Mouse (Mus musculus) NIH3T3 (cell line): ENCODE data around the gene Banp.
A peak's percentile ranks its signal among the peaks of the same experiment; 100 is the strongest.

Source experiments
- DNase-seq: peaks from one replicate; pipeline ENCODE4 v3.0.0-alpha.2; 2012; ENCODE audit warnings: low read depth

The Banp gene

GRCm38 (mm10) chr8:121949222-121949800 is at the start of gene Banp:
Gene Banp, plus strand, starts transcription at chr8:121949750.
- DNase-seq, result no peak

- peak; percentile 87 for DNase-seq
Observed at GRCm38 (mm10) chr8:121901498-121902236, 47.9 kb upstream of the Banp start.

DNA sequence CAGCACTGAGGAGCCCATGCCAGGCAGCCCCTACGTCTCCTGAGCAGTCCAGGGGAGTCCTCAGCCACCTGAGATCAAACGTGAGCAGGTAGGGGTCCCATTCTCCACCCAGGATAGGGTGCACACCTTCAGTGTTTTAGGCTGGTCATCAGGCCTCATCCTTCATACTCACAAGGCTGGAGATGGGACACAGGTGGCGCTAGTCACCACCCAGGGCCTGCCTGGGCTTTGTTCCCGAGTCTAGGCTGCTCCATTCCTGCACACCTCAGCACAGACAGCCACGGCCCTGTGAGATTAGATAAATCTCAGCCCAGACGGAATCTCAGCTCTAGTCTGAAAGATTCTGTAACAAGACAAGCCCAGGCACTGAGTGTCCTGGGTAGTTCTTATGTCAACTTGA is 45.6 kb upstream of the Banp start:
- DNase-seq, result no peak

GRCm38 (mm10) chr8:121904999-121905398 is 44.6 kb upstream of the Banp start:
- DNase-seq, result peak; percentile 37

- no peak for DNase-seq
Observed at GRCm38 (mm10) chr8:121905420-121905819, 44.1 kb upstream of the Banp start.

DNA sequence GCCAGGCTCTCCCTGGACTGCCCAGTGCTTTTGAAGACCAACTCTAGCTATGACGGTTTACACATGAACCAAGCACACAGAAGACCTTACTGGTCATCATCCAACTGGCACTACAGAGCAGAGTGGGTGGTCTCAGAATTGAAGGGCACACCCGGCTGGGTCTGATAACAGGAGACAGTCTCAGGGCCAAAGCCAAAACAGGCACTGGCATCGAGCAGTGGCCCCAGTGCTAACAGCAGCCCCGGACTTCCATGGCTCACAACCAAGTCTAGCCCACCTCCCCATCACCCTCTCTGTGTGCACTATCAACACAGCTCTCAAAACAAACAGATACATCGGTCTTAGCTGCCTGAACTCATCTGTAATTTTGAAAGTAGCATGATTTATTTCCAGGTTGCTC is 43.7 kb upstream of the Banp start:
- DNase-seq, result no peak

GRCm38 (mm10) chr8:121906542-121907512 is 42.7 kb upstream of the Banp start:
- DNase-seq, result peak; percentile 72

GRCm38 (mm10) chr8:121907587-121908248 is 41.8 kb upstream of the Banp start, which contains the start of gene Slc7a5:
Gene Slc7a5, minus strand, starts transcription at chr8:121907694.
- DNase-seq, result peak; percentile 98

DNA sequence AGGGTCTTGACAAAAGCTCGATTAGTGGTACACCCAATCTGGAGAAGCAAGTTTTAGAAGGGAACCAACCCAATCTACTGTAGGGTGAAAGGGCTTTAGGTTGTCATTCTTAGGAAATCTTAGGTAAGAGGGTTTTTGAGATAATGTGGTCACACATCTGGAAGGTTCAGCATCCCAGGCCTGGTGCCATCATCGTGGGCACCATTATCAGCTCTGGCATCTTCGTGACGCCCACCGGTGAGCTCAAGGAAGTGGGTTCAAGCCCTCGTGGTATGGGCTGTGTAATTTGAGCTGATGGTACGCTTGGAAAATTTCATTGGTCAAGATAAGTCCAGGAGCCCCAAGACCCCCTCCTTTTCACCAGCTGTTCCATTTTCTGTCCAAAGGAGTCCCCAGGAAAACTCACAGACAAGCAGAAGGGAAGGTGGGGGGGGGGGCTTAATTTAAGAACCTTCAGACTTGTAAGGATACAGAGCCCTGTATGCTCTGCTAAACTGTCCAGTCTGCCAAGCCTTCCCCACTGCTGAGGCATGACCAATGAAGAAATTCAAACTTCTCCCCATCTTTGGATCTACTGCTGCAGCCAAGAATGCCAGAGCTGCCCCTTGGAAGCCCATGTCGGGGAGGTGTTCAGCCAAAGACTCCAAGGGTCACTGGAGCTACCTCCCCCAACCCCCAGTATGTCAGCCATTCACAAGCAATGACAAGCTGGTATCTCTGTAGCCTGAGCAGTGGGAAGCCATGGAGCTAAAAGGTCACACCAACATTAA is 41.0 kb upstream of the Banp start:
- no peak for DNase-seq

GRCm38 (mm10) chr8:121909148-121909541 is 40.4 kb upstream of the Banp start:
- no peak for DNase-seq

DNA sequence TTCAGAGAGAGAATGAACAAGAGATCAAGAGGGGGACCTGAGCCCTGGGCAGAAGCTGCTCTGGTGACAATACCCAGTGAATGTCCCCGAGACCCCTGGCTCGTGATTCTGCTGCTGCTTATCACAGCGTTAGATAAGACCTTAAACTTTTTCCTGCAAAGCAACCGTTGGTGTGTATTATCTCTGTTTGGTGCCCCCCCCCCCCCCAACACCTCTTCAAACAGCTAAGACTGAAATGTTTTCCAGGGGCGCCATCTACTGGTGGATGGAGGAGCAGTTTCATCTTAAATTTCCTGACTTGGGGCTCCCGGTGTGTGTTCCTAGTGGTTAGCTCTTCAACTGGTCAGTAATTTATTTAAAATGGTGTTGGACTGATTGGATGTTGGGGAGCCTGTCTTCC is 39.9 kb upstream of the Banp start:
- DNase-seq, result peak; percentile 93

DNA sequence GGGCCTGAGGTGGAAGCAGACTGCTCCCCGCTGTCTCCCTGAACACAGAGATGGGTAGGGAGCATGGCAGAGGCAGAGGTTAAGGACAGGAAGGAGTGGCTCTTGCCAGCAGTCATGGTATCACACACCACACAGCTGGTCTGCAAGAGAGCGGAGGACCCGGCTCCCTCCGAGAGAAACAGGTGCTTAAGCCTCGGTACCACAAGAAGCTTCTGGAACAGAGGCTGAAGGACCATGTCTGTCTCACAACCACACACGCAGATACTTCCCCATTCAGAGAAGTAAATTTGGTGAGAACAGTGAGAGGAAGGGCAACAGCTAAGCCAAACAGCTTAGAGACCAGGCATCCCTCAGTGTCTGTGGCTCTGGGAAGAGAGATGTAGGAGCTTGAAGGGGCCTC is 38.1 kb upstream of the Banp start:
- no peak for DNase-seq

GRCm38 (mm10) chr8:121911987-121912386 is 37.6 kb upstream of the Banp start:
- no peak for DNase-seq

DNA sequence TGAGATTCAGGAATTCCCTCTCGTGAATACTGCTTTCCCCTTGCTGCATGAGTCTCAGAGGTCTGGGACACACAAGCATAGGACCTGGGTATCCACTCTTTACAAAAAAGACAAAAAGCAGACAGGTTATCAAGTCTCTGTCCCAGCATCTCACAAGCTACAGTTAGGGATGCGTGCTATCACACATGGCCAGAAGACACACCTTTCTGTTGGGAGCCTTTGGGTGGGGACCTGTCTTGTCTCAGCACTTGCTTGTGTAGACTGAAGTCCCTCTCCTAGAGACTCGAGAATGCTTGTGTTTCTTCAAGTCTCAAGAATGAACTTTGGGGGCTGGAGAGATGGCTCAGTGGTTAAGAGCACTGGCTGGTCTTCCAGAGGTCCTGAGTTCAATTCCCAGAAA is 36.7 kb upstream of the Banp start:
- DNase-seq, result no peak

- no peak for DNase-seq
Observed at GRCm38 (mm10) chr8:121913378-121913777, 36.2 kb upstream of the Banp start.

GRCm38 (mm10) chr8:121919158-121919557 is 30.4 kb upstream of the Banp start:
- DNase-seq, result no peak

- peak; percentile 87 for DNase-seq
Observed at GRCm38 (mm10) chr8:121919731-121920130, 29.8 kb upstream of the Banp start.

GRCm38 (mm10) chr8:121921582-121921981 is 28.0 kb upstream of the Banp start:
- DNase-seq, result no peak

DNA sequence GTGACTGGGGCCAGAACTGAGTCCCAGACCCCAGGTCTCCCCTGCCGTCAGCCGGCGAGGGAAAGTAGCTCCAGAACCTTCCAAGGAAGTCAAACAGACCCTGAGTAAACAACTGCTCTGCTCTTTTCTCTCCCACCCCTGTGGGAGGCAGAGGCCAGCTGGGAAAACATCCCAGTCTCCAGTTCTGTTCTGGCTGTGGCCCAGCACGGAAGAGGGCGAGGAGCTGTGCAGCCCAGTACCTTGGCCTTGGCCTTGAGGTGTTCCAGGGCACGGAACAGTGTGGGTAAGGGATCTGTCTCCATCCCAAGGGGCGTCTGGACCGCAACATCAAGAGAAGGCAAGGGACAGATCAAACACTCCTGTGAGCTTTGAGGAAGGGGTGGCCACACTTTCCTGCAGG is 27.4 kb upstream of the Banp start:
- peak; percentile 75 for DNase-seq

- DNase-seq, result no peak
Observed at GRCm38 (mm10) chr8:121924681-121925080, 24.9 kb upstream of the Banp start.

- peak; percentile 92 for DNase-seq
Observed at GRCm38 (mm10) chr8:121925624-121926023, 23.9 kb upstream of the Banp start.
